8 mouse cellular contexts compared by ENCODE assay signal in the genomic region with DNA sequence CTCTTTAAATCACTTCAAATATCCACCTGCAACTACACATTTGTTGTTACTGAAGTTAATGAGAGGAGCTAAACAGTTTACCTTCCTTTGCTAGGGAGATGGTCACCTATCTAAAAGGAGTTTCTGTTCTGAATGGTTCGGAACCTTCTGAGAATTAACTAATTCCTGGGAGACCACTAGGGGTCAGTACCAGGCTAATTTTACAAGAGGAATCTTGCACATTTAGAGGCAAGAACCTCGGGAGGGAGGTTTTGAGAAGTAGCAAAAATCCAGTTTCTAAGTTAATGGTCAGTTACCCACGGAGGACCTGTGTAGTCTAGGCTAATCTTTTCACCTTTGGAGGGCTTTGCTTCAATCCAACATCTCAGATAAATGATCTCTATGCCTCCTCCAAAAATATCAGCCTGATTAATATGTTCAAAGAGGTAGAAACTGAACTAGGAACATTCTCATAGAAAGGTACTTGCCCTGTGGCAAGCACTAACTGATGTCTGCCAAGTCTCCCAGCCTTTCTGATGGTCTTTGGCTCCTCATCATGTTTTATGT. TPM values are rescaled to one million over a fixed set of nuclear protein-coding genes. Genes with fewer than 3 reads are reported as not detected.
DNase-seq lines count a peak whose midpoint lies in the region; ATAC-seq lines count a peak whose summit lies in the region.

No protein-coding gene starts in this region.

- peak overlapping the region; percentile 69 for H3K4me3 ChIP-seq in limb, embryonic 12.5 days (replicated peaks)

- H3K9me3 ChIP-seq in limb, embryonic 12.5 days = no peaks in the 10 kb centered on the region

- 8% methylated on average over 3 of the region's 3 CpGs for WGBS in limb, embryonic 12.5 days

- ATAC-seq in limb, embryonic 12.5 days (ENCODE audit: insufficient number of reproducible peaks, insufficient read depth, low FRiP score, low TSS enrichment, low read depth) = no peak

- peak overlapping the region; percentile 98; the same call in 1 of the 2 replicates for H3K27ac ChIP-seq in limb, embryonic 12.5 days

- peak overlapping the region; percentile 35; the same call in 1 of the 2 replicates for H3K9ac ChIP-seq in limb, embryonic 12.5 days (replicated peaks)

- peak; percentile 44 for DNase-seq in heart, adult 8-10 months (ENCODE audit: low spot score)
- no peak for DNase-seq in heart, adult 11 months
- DNase-seq in CD4-positive helper T cell, adult 2 months (ENCODE audit: low read depth, low spot score) = peak; percentile 59
- peak; percentile 26 for DNase-seq in cerebellum, adult 9-11 months
- DNase-seq in urinary bladder, postnatal 36 days (ENCODE audit: low spot score in 2 of 2) = no peak
- no peak for DNase-seq in urinary bladder, postnatal 25 days (ENCODE audit: low spot score)
- DNase-seq in natural killer cell, adult 2 months (ENCODE audit: low spot score in 2 of 2) = no peak

- peaks cover 37% of the 10 kb centered on the region; the same call in 1 of the 2 replicates for H3K36me3 ChIP-seq in limb, embryonic 12.5 days

- H3K4me1 ChIP-seq in limb, embryonic 12.5 days (replicated peaks) = peaks cover 53% of the 10 kb centered on the region

- peaks cover 38% of the 10 kb centered on the region for H3K27me3 ChIP-seq in limb, embryonic 12.5 days

- H3K4me2 ChIP-seq in limb, embryonic 12.5 days = peak overlapping the region; percentile 71

RNA-seq across cellular contexts. Expression of a gene that starts 12.9 kb away (rescaled TPM):
- under 1 TPM in 1 of 4 experiments, not detected in 3; 0.25 TPM for total RNA-seq in heart, adult 8-10 months (2022)
- polyA plus RNA-seq in limb, embryonic 12.5 days (2016; fragmentation: Nextera tagmentation; extraction: Ambion mirVana) = 103 and 104 TPM in 2 replicates

RNA-seq across cellular contexts. Expression of a gene that starts 21.2 kb away (rescaled TPM):
- 10 to 100 TPM in 3 of 4 experiments, 1 to 10 TPM in 1; 9.6 to 12.8 (median 10.9) TPM for total RNA-seq in heart, adult 8-10 months (2022)
- polyA plus RNA-seq in limb, embryonic 12.5 days (2016; fragmentation: Nextera tagmentation; extraction: Ambion mirVana) = 55.2 and 65.0 TPM in 2 replicates

Comparison
In these comparisons a context has a peak if more than half of its experiments do, and no peak if none do; other contexts are left out.
1. DNase-seq: peak in heart, adult 8-10 months (single experiment), CD4-positive helper T cell, adult 2 months (single experiment) and cerebellum, adult 9-11 months (single experiment); none in heart, adult 11 months (single experiment), urinary bladder, postnatal 36 days (0 of 2), urinary bladder, postnatal 25 days (single experiment) and natural killer cell, adult 2 months (0 of 2).